Mouse (Mus musculus) lung, postnatal 0 days (tissue): ENCODE data around the gene Zdhhc3.

Source experiments
- CTCF ChIP-seq: IDR thresholded peaks from 2 replicates; pipeline ENCODE4 v1.5.1; 2016; ENCODE audit warnings: antibody characterized with exemption, mild to moderate bottlenecking
- EP300 ChIP-seq: IDR thresholded peaks from 2 replicates; pipeline ENCODE4 v1.6.1; 2016; ENCODE audit warnings: antibody characterized with exemption, mild to moderate bottlenecking, control low read depth

GRCm38 (mm10) chr9:123123017-123123416, 10.0 kb upstream of the Zdhhc3 start:
- no peak for TF ChIP-seq CTCF
- no peak for TF ChIP-seq EP300
